Mouse (Mus musculus) thymus, postnatal 14 days (tissue): ENCODE data around the gene Gm20837.
"Not testable (repeated sequence)": the region's sequence is repeated elsewhere in the genome, so short reads cannot be mapped to it uniquely, and the experiment has no call there.

ENCODE experiments used
- DNase-seq: peaks from one replicate; pipeline ENCODE4 v3.0.0; 2021

The Gm20837 gene

DNA sequence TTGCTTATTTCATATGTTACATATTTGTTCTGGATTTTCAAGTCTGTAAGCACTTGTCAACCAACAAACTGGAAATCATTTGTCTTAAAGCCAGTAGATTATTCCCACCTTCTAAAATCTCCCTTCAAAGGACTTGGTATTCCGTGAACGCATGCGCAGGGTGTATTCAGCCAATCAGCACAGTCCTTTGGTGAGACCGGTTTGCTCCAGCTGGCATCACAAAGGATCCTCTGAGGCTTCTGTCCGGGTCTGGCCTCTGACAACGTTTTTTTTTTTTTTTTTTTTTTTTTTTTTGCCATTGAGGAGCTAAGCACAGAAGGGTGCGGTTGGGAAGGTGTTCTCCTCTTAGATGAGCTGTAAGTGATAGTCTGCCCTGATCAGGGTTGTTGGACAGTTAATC, at the start of gene Gm20837:
TSS of gene Gm20837 (plus strand) at position 301 of the 400 bp plus-strand sequence.
- not testable (repeated sequence) for DNase-seq
